Mouse (Mus musculus) neural tube, embryonic 11.5 days (tissue): ENCODE results near the gene Gm6034. TPM values are rescaled to one million over a fixed set of nuclear protein-coding genes. Genes with fewer than 3 reads are reported as not detected.
"Not testable (repeated sequence)": the region's sequence is repeated elsewhere in the genome, so short reads cannot be mapped to it uniquely, and the experiment has no call there.

Experiments used
- ATAC-seq: fragments of 200-750 bp; cut with Nextera tagmentation; 2 replicates; pipeline ENCODE4 v1.8.0; 2017; ENCODE audit warnings: moderate number of reproducible peaks, mild to moderate bottlenecking, moderate TSS enrichment, moderate library complexity; ENCODE audit not compliant: insufficient read depth, low FRiP score, low TSS enrichment
- DNase-seq: peaks from one replicate; pipeline ENCODE4 v3.0.0-alpha.2; 2015; ENCODE audit warnings: low spot score
- H3K27ac ChIP-seq: fragments of 300-500 bp; sonication (generic); 2 replicates; pipeline ENCODE4 v1.5.1; 2014; ENCODE audit warnings: low read depth, mild to moderate bottlenecking, low read length
- H3K27me3 ChIP-seq: fragments of 300-500 bp; sonication (generic); 2 replicates; pipeline ENCODE4 v1.6.1; 2014; ENCODE audit warnings: mild to moderate bottlenecking, low read length, mixed read lengths; ENCODE audit not compliant: control insufficient read depth, insufficient read depth
- H3K36me3 ChIP-seq: fragments of 300-500 bp; sonication (generic); 2 replicates; pipeline ENCODE4 v1.6.1; 2014; ENCODE audit warnings: mild to moderate bottlenecking, low read length, moderate library complexity, mixed read lengths; ENCODE audit not compliant: control insufficient read depth, insufficient read depth
- H3K4me1 ChIP-seq: fragments of 300-500 bp; sonication (generic); 2 replicates; pipeline ENCODE4 v1.6.1; 2014; ENCODE audit warnings: low read length, mixed read lengths; ENCODE audit not compliant: control insufficient read depth, insufficient read depth
- H3K4me2 ChIP-seq: fragments of 300-500 bp; sonication (generic); 2 replicates; pipeline ENCODE4 v1.6.1; 2014; ENCODE audit warnings: low read depth, mild to moderate bottlenecking, moderate library complexity
- H3K4me3 ChIP-seq: fragments of 300-500 bp; sonication (generic); 2 replicates; pipeline ENCODE4 v1.5.1; 2014; ENCODE audit warnings: low read depth, low read length
- H3K9ac ChIP-seq: fragments of 300-500 bp; sonication (generic); 2 replicates; pipeline ENCODE4 v1.6.1; 2014; ENCODE audit warnings: mild to moderate bottlenecking, low read length
- H3K9me3 ChIP-seq: fragments of 300-500 bp; sonication (generic); 2 replicates; pipeline ENCODE4 v1.6.1; 2016; ENCODE audit warnings: low read length; ENCODE audit not compliant: control insufficient read depth
- WGBS: fragments of 180-500 bp; shearing (Covaris S2); extraction: QIAGEN DNeasy Blood & Tissue Kit; methylation state at CpG from one replicate; pipeline ENCODE4 v1.1.7; 2014; 5-methylcytosine and 5-hydroxymethylcytosine counted together
- polyA plus RNA-seq: library from polyadenylated mRNA; unstranded; fragments of >200 nt; fragmentation: Nextera tagmentation; extraction: Ambion mirVana; gene quantifications from 2 replicates; pipeline ENCODE4 v1.2.1, GENCODE M21; 2014

The Gm6034 gene
- polyA plus RNA-seq, 1 experiment from 2014 or later: not detected

DNA sequence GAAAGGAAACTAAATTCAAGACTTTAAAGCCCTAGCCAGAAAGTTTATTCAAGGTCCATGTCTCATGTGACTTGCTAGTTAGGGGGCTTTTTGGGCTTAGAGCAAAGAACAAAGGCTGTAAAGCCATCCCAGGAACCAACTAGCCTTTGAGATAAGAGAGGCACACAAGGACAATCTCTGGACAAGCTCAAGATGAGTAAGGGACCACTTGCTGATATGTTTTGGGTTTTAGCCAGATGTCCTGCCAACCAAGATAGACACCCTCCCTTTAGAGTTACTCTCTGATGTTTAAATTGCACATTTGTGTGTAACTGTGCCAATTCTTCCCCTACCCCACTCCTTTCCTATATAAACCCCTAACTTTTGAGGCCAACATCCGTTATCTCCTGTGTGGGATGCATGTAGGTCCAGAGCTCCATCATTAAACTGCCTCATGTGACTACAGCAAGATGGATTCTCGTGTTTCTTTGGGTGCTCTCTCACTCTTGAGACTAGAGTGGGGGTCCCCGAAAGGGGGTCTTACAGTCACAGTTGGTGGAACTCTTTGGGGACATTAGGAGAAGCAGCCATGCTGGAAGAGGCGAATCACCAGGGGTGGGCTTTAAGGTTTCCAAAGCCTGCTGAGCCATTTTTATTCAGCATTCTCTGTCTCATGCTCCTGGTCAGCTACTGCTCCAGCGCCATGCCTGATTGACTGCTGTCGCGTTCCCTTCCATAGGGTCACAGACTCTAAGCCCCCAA, 13.7 kb upstream of the Gm6034 start:
- Histone ChIP-seq H3K4me3 (no peak overlapping the region), H3K27me3 (0 out of 2 replicates have a peak, but pooled peaks cover 4% of the 10 kb centered on the region), H3K27ac (no peak overlapping the region), H3K9me3 (no peaks in the 10 kb centered on the region), H3K36me3 (no peaks in the 10 kb centered on the region), H3K4me2 (no peak overlapping the region), H3K4me1 (no peaks in the 10 kb centered on the region), H3K9ac (no peak overlapping the region)
- no peak for ATAC-seq
- DNase-seq: no peak
- WGBS: 85% methylated on average over 7 of the region's 7 CpGs

DNA sequence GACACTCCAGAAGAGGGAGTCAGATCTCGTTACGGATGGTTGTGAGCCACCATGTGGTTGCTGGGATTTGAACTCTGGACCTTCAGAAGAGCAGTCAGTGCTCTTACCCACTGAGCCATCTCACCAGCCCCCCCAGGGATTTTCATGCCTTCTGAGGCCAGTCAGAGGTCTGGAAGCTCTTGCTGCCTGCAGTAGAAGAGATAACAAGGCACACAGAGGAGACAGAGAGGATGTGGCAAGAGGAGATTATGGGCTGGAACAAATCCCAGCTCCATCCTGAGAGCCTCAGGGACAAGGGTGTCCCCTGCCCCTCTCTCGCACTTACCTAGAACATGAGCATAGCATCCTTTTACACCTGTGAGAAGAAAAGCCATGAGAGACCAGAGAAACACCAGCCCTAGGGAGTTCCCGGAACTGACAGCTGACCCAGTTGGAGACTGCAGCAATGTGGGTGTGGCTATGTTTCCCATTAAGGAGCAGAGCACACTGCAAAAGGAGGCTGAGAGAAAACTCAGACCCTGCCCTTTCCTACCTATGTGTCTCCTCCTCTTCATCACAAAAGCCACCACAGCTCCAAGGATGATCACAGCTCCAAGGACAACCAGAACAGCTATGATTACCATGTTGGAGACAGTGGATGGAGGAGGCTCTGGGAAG, 12.6 kb upstream of the Gm6034 start:
- DNase-seq, H3K36me3 ChIP-seq: not testable (repeated sequence)
- WGBS: 77% methylated on average over 2 of the region's 4 CpGs

DNA sequence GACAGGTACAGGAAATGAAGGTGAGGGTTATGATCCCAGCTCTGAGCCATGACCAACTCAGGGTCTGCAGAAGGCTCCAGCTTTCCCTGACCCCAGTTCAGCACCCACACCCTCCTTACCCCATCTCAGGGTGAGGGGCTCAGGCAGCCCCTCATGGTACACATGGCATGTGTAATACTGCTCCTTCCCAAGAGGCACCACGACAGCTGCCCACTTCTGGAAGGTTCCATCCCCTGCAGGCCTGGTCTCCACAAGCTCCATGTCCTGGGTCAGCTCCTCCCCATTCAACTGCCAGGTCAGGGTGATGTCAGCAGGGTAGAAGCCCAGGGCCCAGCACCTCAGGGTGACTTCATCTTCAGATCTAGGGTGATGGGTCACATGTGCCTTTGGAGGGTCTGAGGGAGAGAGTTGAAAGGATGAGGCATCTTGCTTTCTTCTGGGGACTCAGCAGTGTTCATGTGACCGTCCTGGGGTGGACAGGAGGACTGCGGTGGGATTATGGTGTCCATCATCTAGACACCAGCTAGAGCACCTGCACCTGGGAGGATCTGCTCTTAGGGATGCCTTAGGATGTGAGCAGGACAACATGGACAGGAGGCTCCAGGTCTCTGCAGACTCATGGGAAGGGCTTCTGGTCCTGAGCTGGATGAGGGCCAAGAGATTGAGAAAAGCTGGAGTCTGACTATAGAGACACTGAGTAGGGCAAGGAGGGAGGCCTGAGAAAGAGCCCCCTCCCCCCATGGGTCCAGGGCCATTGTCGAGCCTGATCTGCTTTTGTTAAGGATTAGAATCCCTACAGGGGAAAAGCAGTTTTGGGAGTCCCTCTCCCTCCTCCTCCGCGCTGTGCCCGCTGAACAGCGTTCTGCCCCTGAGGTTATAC, 11.8 kb upstream of the Gm6034 start:
- not testable (repeated sequence) for H3K27ac ChIP-seq, H3K9ac ChIP-seq, H3K9me3 ChIP-seq, ATAC-seq, DNase-seq, H3K27me3 ChIP-seq, H3K4me1 ChIP-seq, H3K36me3 ChIP-seq
- Histone ChIP-seq H3K4me2 (peak overlapping the region; percentile 64), H3K4me3 (peak overlapping the region; percentile 38; the same call in 1 of the 2 replicates)
- WGBS: 39% methylated on average over 8 of the region's 8 CpGs

More for the DNA sequence above, 12.6 kb upstream of the Gm6034 start:
- not testable (repeated sequence) for H3K27me3 ChIP-seq, H3K4me1 ChIP-seq, H3K4me2 ChIP-seq, H3K27ac ChIP-seq, H3K9me3 ChIP-seq, H3K4me3 ChIP-seq, ATAC-seq, H3K9ac ChIP-seq

DNA sequence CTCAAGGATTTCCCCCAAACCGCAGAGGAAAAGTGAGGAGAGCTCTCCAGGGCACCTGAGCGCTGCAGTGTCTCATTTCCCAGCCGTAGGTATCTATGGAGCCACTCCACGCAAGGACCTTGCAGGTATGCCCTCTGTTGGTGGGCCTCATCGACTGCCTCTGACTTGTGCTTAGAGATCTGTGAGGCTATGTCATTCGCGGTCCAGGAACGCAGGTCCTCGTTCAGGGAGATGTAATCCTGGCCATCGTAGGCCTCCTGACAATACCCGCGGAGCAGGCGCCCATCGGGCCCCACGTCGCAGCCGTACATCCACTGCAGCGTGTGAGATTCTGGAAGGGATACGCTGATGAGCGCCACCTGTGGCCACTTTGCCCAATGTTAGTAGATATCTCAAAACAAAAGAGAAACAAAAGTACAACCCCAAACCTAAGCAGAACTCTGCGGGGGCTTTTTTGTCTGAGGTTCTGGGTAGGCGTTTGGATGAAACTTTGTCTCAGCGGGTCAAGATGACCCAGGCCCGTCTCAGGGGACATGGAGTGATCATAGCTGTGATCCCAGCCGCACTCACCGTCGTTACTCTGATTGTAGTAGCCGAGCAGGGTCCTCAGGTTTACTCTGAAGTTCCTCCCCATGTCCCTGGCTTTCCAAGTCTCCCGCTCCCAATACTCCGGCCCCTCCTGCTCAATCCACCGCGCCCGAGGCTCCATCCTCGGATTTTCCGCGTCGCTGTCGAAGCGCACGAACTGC, 11.0 kb upstream of the Gm6034 start:
- peak overlapping the region; percentile 64 for H3K4me2 ChIP-seq
- 1% methylated on average over 39 of the region's 40 CpGs for WGBS
- not testable (repeated sequence) for H3K27ac ChIP-seq

DNA sequence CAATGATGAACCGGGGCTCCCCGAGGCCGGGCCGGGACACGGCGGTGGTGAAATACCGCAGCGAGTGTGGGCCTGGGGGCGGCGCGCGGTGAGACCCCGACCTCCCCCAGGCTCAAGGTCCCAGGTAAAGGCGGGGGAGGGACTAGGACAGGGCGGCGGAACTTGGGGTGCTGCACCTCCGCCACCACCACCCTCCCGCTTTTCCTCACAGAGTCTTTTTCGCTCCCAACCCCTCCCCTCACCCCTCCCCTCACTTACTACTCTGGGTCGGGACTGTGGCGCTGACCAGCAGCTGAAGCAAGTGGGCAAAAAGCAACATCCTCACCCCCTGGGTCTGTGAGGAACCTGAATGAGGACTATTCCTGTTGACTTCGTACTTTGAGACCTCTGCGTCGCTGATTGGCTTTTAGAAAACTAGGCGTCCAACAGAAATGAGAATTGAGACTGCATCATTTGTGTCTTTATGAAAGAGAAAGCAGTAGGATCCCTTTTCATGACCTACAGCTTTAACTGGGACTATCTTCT, 10.3 kb upstream of the Gm6034 start, which contains the start of gene H2-T23:
H2-T23 (minus strand) TSS at position 505 of the 525 bp plus-strand sequence.
- not testable (repeated sequence) for H3K27me3 ChIP-seq, ATAC-seq, H3K9me3 ChIP-seq, H3K4me1 ChIP-seq, H3K27ac ChIP-seq, DNase-seq, H3K36me3 ChIP-seq
- under 1% methylated on average over 25 of the region's 25 CpGs for WGBS
- Histone ChIP-seq H3K9ac (peak within 1 kb of the TSS; percentile 42), H3K4me3 (peak within 1 kb of the TSS; percentile 38), H3K4me2 (peak within 1 kb of the TSS; percentile 64)

More for the DNA sequence above, 11.0 kb upstream of the Gm6034 start:
- ATAC-seq: peak; percentile 37; the same call in 1 of the 2 replicates
- H3K27me3 ChIP-seq, H3K4me1 ChIP-seq, H3K36me3 ChIP-seq, H3K9me3 ChIP-seq: not testable (repeated sequence)
- Histone ChIP-seq H3K4me3 (peak overlapping the region; percentile 38), H3K9ac (peak overlapping the region; percentile 26)
- peak; percentile 26 for DNase-seq

DNA sequence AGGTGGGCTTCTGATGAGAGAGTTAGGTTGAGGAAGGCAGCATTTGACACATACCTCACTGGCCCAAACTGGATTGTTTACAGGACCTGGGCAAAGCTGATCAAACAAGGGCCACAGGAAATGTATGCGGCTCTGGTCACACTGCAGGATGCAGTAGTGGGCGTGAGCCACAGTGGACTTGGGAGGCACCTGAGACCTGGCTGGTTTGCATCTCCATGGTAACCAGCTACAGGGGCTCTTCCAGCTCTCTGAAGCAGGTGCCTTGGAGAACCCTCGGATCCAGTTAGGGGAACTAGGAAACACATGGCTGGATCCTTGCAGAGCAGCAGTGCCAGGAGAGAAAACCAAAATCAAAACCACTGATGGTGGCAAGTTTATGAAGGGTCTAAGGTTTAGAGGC, 8.2 kb upstream of the Gm6034 start:
- 64% methylated on average over 3 of the region's 3 CpGs for WGBS
- not testable (repeated sequence) for ATAC-seq

DNA sequence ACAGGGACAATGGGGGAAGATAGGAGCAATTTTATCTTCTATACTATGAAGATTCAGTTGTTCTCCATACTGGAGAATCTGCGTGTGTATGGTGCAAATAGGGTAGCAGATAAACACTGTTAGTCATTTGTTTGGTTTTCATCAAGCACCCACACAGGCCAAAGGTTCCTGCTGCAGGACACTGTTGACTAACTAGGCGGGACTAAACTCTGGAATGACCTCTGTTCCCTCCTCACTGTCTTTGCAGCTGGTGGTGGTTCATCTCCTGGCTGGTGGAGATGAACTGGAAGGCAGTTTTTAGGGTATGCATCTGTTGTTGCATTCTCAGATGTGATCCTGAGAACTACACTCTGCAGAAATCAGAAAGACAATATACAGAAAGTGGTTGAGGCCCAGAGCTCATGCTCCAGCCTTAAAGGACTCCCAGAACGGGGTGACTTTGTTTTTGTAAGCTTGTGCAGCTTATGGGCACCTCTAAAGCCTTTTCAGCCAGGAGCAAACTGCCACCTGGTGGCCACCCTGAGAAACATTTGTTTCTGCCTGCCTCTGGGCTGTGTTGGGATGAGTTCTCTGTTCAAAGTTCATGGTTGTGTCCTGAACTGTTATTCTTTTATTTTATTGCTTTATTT, 7.6 kb upstream of the Gm6034 start:
- H3K4me2 ChIP-seq, H3K36me3 ChIP-seq, ATAC-seq, H3K4me1 ChIP-seq, H3K27me3 ChIP-seq, H3K9ac ChIP-seq, DNase-seq, H3K27ac ChIP-seq, H3K4me3 ChIP-seq, H3K9me3 ChIP-seq: not testable (repeated sequence)
- WGBS: 37% methylated on average over 3 of the region's 3 CpGs

More for the DNA sequence above, 8.2 kb upstream of the Gm6034 start:
- DNase-seq, H3K27ac ChIP-seq, H3K9me3 ChIP-seq, H3K27me3 ChIP-seq, H3K4me1 ChIP-seq, H3K36me3 ChIP-seq, H3K9ac ChIP-seq, H3K4me2 ChIP-seq, H3K4me3 ChIP-seq: not testable (repeated sequence)
